Mouse (Mus musculus) ES-E14 (cell line): ENCODE results near the gene Rfx2. TPM values are rescaled to one million over a fixed set of nuclear protein-coding genes. Genes with fewer than 3 reads are reported as not detected.
A peak's percentile ranks its signal among the peaks of the same experiment; 100 is the strongest.

ENCODE experiments used
- DNase-seq: peaks from one replicate; pipeline ENCODE4 v3.0.0-alpha.2; 2013; ENCODE audit warnings: low read depth, low spot score
- H3K27ac ChIP-seq: 2 replicates; pipeline ENCODE4 v1.5.1; 2012; ENCODE audit warnings: low read depth, mild to moderate bottlenecking, low read length, moderate library complexity, mixed read lengths; ENCODE audit not compliant: poor library complexity, insufficient read depth, severe bottlenecking
- H3K36me3 ChIP-seq: 2 replicates; pipeline ENCODE4 v1.6.1; 2012; ENCODE audit warnings: mild to moderate bottlenecking, low read length, moderate library complexity, mixed read lengths; ENCODE audit not compliant: control insufficient read depth, poor library complexity, insufficient read depth, severe bottlenecking
- H3K4me1 ChIP-seq, 2 experiments: fragments of 150-350 bp in 1 of 2; sonication (generic) in 1 of 2; 2 replicates each; pipeline ENCODE4 v1.6.1; 2012; ENCODE audit warnings: low read length in 2 of 2, mild to moderate bottlenecking in 1 of 2, mixed read lengths in 1 of 2; ENCODE audit not compliant: control insufficient read depth in 2 of 2, insufficient read depth in 2 of 2, poor library complexity in 1 of 2
- H3K4me3 ChIP-seq, 2 experiments: fragments of 150-350 bp in 1 of 2; sonication (generic) in 1 of 2; 2 replicates each; pipeline ENCODE4 v1.5.1; 2012; ENCODE audit warnings: low read length in 2 of 2, low read depth in 1 of 2, mild to moderate bottlenecking in 1 of 2, mixed read lengths in 1 of 2; ENCODE audit not compliant: insufficient read depth in 1 of 2, poor library complexity in 1 of 2, severe bottlenecking in 1 of 2
- H3K9ac ChIP-seq: 2 replicates; pipeline ENCODE4 v1.6.1; 2012; ENCODE audit warnings: low read depth, mild to moderate bottlenecking, low read length, mixed read lengths; ENCODE audit not compliant: poor library complexity, insufficient read depth, severe bottlenecking
- H3K9me3 ChIP-seq: fragments of 150-350 bp; sonication (generic); 2 replicates; pipeline ENCODE4 v1.6.1; 2012; ENCODE audit warnings: low read depth, mild to moderate bottlenecking, low read length; ENCODE audit not compliant: control insufficient read depth, insufficient read depth
- CHD2 ChIP-seq: IDR thresholded peaks from 2 replicates; pipeline ENCODE4 v1.6.1; 2014; ENCODE audit warnings: mild to moderate bottlenecking, low read depth, low read length, inconsistent platforms
- HCFC1 ChIP-seq: IDR thresholded peaks from 2 replicates; pipeline ENCODE4 v1.6.1; 2012; ENCODE audit warnings: low read length, inconsistent platforms, borderline replicate concordance; ENCODE audit not compliant: insufficient read depth
- MAFK ChIP-seq: IDR thresholded peaks from 2 replicates; pipeline ENCODE4 v1.6.1; 2014; ENCODE audit warnings: mild to moderate bottlenecking, low read depth, low read length, inconsistent platforms; ENCODE audit not compliant: insufficient read depth
- ZC3H11A ChIP-seq: IDR thresholded peaks from 2 replicates; pipeline ENCODE4 v1.6.1; 2012; ENCODE audit warnings: low read depth, mild to moderate bottlenecking, inconsistent platforms, low read length, borderline replicate concordance
- ZNF384 ChIP-seq: IDR thresholded peaks from 2 replicates; pipeline ENCODE4 v1.6.1; 2012; ENCODE audit warnings: low read depth, low read length, inconsistent platforms
- in situ Hi-C, 2 experiments: fragments of 600-800 bp; cut with MboI; formaldehyde crosslinking; loops; one replicate each; pipeline ENCODE4 v1.15.1; 2025; ENCODE audit warnings: low sequenced_read_pairs in 2 of 2, inconsistent platforms in 1 of 2; ENCODE audit not compliant: unreplicated experiment in 2 of 2
- total RNA-seq: library from RNA; depleted of rRNA; stranded (reverse); fragments of 300-350 nt; gene quantifications from 2 replicates; pipeline ENCODE4 v1.2.3, GENCODE M21; 2012

The Rfx2 gene
- total RNA-seq, 1 experiment: 15.8 TPM

GRCm38 (mm10) chr17:56738221-56738620 lies 92.6 kb downstream of the Rfx2 start:
- Histone ChIP-seq H3K4me1 (peaks cover 0 to 3% of the 10 kb centered on the region in 2 experiments; a peak in 2 of 4 replicates), H3K36me3 (no peaks in the 10 kb centered on the region), H3K4me3 (no peak overlapping the region), H3K27ac (no peak overlapping the region), H3K9me3 (no peaks in the 10 kb centered on the region), H3K9ac (no peak overlapping the region)
- in situ Hi-C loops: no loop called here
- DNase-seq: no peak
- TF ChIP-seq HCFC1: no peak
- TF ChIP-seq MAFK: no peak
- TF ChIP-seq CHD2: no peak
- no peak for TF ChIP-seq ZNF384
- no peak for TF ChIP-seq ZC3H11A

- H3K27ac ChIP-seq: no peak overlapping the region
- TF ChIP-seq HCFC1 (no peak), ZNF384 (no peak), ZC3H11A (no peak), MAFK (no peak), CHD2 (no peak)
- H3K9ac ChIP-seq: no peak overlapping the region
- peaks cover 0 to 3% of the 10 kb centered on the region in 2 experiments; a peak in 2 of 4 replicates for H3K4me1 ChIP-seq
- no peaks in the 10 kb centered on the region for H3K9me3 ChIP-seq
- H3K4me3 ChIP-seq: no peak overlapping the region
- DNase-seq: peak; percentile 60
- no peaks in the 10 kb centered on the region for H3K36me3 ChIP-seq
- in situ Hi-C loops: no loop called here
These were observed 94.3 kb downstream of the Rfx2 start for GRCm38 (mm10) chr17:56736534-56736933.

- no peak overlapping the region for H3K9ac ChIP-seq
- H3K27ac ChIP-seq: no peak overlapping the region
- H3K4me1 ChIP-seq: peaks cover 2 to 23% of the 10 kb centered on the region in 2 experiments; a peak in 3 of 4 replicates
- no peaks in the 10 kb centered on the region for H3K36me3 ChIP-seq
- no peak overlapping the region for H3K4me3 ChIP-seq
- DNase-seq: no peak
- no peak for TF ChIP-seq CHD2
- TF ChIP-seq ZNF384: no peak
- no peak for TF ChIP-seq ZC3H11A
- TF ChIP-seq HCFC1: no peak
- TF ChIP-seq MAFK: no peak
- in situ Hi-C loops: no loop called here
- no peaks in the 10 kb centered on the region for H3K9me3 ChIP-seq
These were observed 101.2 kb downstream of the Rfx2 start for GRCm38 (mm10) chr17:56729656-56730055.

GRCm38 (mm10) chr17:56729151-56729550 lies 101.7 kb downstream of the Rfx2 start:
- Histone ChIP-seq H3K4me1 (peaks cover 2 to 25% of the 10 kb centered on the region in 2 experiments; a peak in 3 of 4 replicates), H3K9me3 (no peaks in the 10 kb centered on the region), H3K27ac (no peak overlapping the region), H3K36me3 (no peaks in the 10 kb centered on the region), H3K4me3 (no peak overlapping the region), H3K9ac (no peak overlapping the region)
- in situ Hi-C loops: no loop called here
- TF ChIP-seq ZC3H11A (no peak), CHD2 (no peak), ZNF384 (no peak), MAFK (no peak), HCFC1 (no peak)
- no peak for DNase-seq

GRCm38 (mm10) chr17:56728117-56728516 lies 102.7 kb downstream of the Rfx2 start:
- H3K4me3 ChIP-seq: peak overlapping the region in 1 of 2 experiments; percentile 38; a peak in 1 of 4 replicates
- no peak for TF ChIP-seq HCFC1
- TF ChIP-seq ZNF384: no peak
- TF ChIP-seq CHD2: no peak
- no peak for TF ChIP-seq MAFK
- no peak for TF ChIP-seq ZC3H11A
- DNase-seq: no peak
- H3K9me3 ChIP-seq: no peaks in the 10 kb centered on the region
- in situ Hi-C loops: no loop called here
- peaks cover 2 to 27% of the 10 kb centered on the region in 2 experiments; a peak in 3 of 4 replicates for H3K4me1 ChIP-seq
- no peak overlapping the region for H3K27ac ChIP-seq
- peak overlapping the region; percentile 28; the same call in 1 of the 2 replicates for H3K9ac ChIP-seq
- peaks cover 4% of the 10 kb centered on the region; the same call in 1 of the 2 replicates for H3K36me3 ChIP-seq
